8 mouse cellular contexts compared by ENCODE assay signal in genomic region chr11:85640659-85641058, GRCm38 (mm10).
DNase-seq lines count a peak whose midpoint lies in the region; ATAC-seq and TF ChIP-seq lines count a peak whose summit lies in the region.

No protein-coding gene starts in this region.

- H3K27ac ChIP-seq in heart, embryonic 12.5 days (ENCODE audit: poor library complexity, severe bottlenecking): peak overlapping the region; percentile 25; the same call in 1 of the 2 replicates
- H3K27ac ChIP-seq in stomach, postnatal 0 days (replicated peaks): no peak overlapping the region

- no peak for DNase-seq in heart, postnatal 36 days
- DNase-seq in right cerebral cortex, adult 18-20 months: peak; percentile 31
- no peak for DNase-seq in right cerebral cortex, postnatal 4 days
- DNase-seq in kidney, postnatal 4 days: peak; percentile 48 to 66
- DNase-seq in stomach, postnatal 0 days (ENCODE audit: low spot score): no peak
- DNase-seq in cerebellum, postnatal 10 days: no peak
- DNase-seq in frontal cortex, postnatal 25 days (ENCODE audit: low spot score in 2 of 2): no peak

- WGBS in heart, embryonic 12.5 days: 41% methylated on average over 5 of the region's 5 CpGs
- WGBS in stomach, postnatal 0 days: 34% methylated on average over 5 of the region's 5 CpGs

- no peak overlapping the region for H3K4me3 ChIP-seq in heart, embryonic 12.5 days
- H3K4me3 ChIP-seq in stomach, postnatal 0 days (ENCODE audit: low read depth, low read length): no peak overlapping the region

- ATAC-seq in heart, embryonic 12.5 days (ENCODE audit: insufficient number of reproducible peaks, low FRiP score): no peak
- ATAC-seq in stomach, postnatal 0 days (ENCODE audit: low FRiP score, low TSS enrichment): no peak; the same call in 1 of the 2 replicates

- no peaks in the 10 kb centered on the region for H3K36me3 ChIP-seq in heart, embryonic 12.5 days
- H3K36me3 ChIP-seq in stomach, postnatal 0 days (ENCODE audit: control insufficient read depth, insufficient read depth, low read length): no peaks in the 10 kb centered on the region

- peaks cover 59% of the 10 kb centered on the region for H3K4me1 ChIP-seq in heart, embryonic 12.5 days (replicated peaks)
- H3K4me1 ChIP-seq in stomach, postnatal 0 days (replicated peaks; ENCODE audit: control insufficient read depth, insufficient read depth): no peaks in the 10 kb centered on the region

- no peak overlapping the region for H3K9ac ChIP-seq in heart, embryonic 12.5 days
- H3K9ac ChIP-seq in stomach, postnatal 0 days (ENCODE audit: low read length): no peak overlapping the region

- intact Hi-C loops in heart, postnatal 36 days (cut with DNase I): no loop called here

- H3K4me2 ChIP-seq in heart, embryonic 12.5 days: peak overlapping the region; percentile 35
- H3K4me2 ChIP-seq in stomach, postnatal 0 days (replicated peaks; ENCODE audit: low read depth): peak overlapping the region; percentile 15; the same call in 1 of the 2 replicates

- TF ChIP-seq EP300 in stomach, postnatal 0 days (optimal IDR thresholded peaks at IDR 0.05): no peak

- H3K27me3 ChIP-seq in heart, embryonic 12.5 days (replicated peaks): no peaks in the 10 kb centered on the region
- no peaks in the 10 kb centered on the region for H3K27me3 ChIP-seq in stomach, postnatal 0 days (ENCODE audit: control insufficient read depth, insufficient read depth, low read length)

- H3K9me3 ChIP-seq in heart, embryonic 12.5 days (replicated peaks): no peaks in the 10 kb centered on the region
- no peaks in the 10 kb centered on the region for H3K9me3 ChIP-seq in stomach, postnatal 0 days (ENCODE audit: control insufficient read depth, low read length)

- peak; percentile 24 for TF ChIP-seq CTCF in stomach, postnatal 0 days (IDR thresholded peaks at IDR 0.05; ENCODE audit: low read depth)

Comparison
In these comparisons a context has a peak if more than half of its experiments do, and no peak if none do; other contexts are left out.
1. DNase-seq: peak in right cerebral cortex, adult 18-20 months (single experiment) and kidney, postnatal 4 days (2 of 2); none in heart, postnatal 36 days (0 of 2), right cerebral cortex, postnatal 4 days (single experiment), stomach, postnatal 0 days (single experiment), cerebellum, postnatal 10 days (0 of 2) and frontal cortex, postnatal 25 days (0 of 2).